14 mouse cellular contexts compared by ENCODE assay signal in genomic region chr17:71264739-71265138, GRCm38 (mm10). TPM values are rescaled to one million over a fixed set of nuclear protein-coding genes. Genes with fewer than 3 reads are reported as not detected.
DNase-seq lines count a peak whose midpoint lies in the region; ATAC-seq lines count a peak whose summit lies in the region.
"Had no signal": no experiment of that assay in that cellular context is flagged by ENCODE, and none has a peak within 500 bp of the region (broad histone marks: within the 10 kb centered on the region; RNA-seq: fewer than 3 reads in every experiment).

No protein-coding gene starts in this region.

- no peak overlapping the region for H3K4me2 ChIP-seq in embryonic facial prominence, embryonic 13.5 days
- H3K4me2 ChIP-seq in liver, embryonic 15.5 days: peak overlapping the region; percentile 53
- H3K4me2 ChIP-seq in kidney, embryonic 16.5 days (replicated peaks; ENCODE audit: low read depth, low read length): no peak overlapping the region
- H3K4me2 ChIP-seq: stomach, embryonic 15.5 days had no signal

- no peak for ATAC-seq in embryonic facial prominence, embryonic 13.5 days (ENCODE audit: insufficient number of reproducible peaks, insufficient read depth, low FRiP score, low TSS enrichment, low read depth)
- no peak for ATAC-seq in liver, embryonic 15.5 days (ENCODE audit: insufficient read depth)
- ATAC-seq in kidney, embryonic 16.5 days (ENCODE audit: low FRiP score, low TSS enrichment): no peak
- ATAC-seq: hindbrain, embryonic 16.5 days had no signal

- H3K4me3 ChIP-seq in embryonic facial prominence, embryonic 13.5 days: no peak overlapping the region
- H3K4me3 ChIP-seq in embryonic facial prominence, embryonic 10.5 days: no peak overlapping the region
- H3K4me3 ChIP-seq in liver, embryonic 15.5 days (replicated peaks): peak overlapping the region; percentile 34
- no peak overlapping the region for H3K4me3 ChIP-seq in kidney, embryonic 16.5 days (ENCODE audit: low read length)
- H3K4me3 ChIP-seq: forebrain, embryonic 10.5 days; stomach, embryonic 15.5 days had no signal

- H3K27me3 ChIP-seq in embryonic facial prominence, embryonic 13.5 days: no peaks in the 10 kb centered on the region
- H3K27me3 ChIP-seq in embryonic facial prominence, embryonic 10.5 days (replicated peaks; ENCODE audit: low read depth, poor library complexity, severe bottlenecking): no peaks in the 10 kb centered on the region
- no peaks in the 10 kb centered on the region for H3K27me3 ChIP-seq in liver, embryonic 15.5 days
- no peaks in the 10 kb centered on the region for H3K27me3 ChIP-seq in kidney, embryonic 16.5 days (ENCODE audit: insufficient read depth, low read length)
- H3K27me3 ChIP-seq: stomach, embryonic 15.5 days had no signal

- peaks cover 12% of the 10 kb centered on the region for H3K4me1 ChIP-seq in embryonic facial prominence, embryonic 13.5 days
- H3K4me1 ChIP-seq in embryonic facial prominence, embryonic 10.5 days: peaks cover 10% of the 10 kb centered on the region
- peaks cover 98% of the 10 kb centered on the region for H3K4me1 ChIP-seq in liver, embryonic 15.5 days (replicated peaks)
- H3K4me1 ChIP-seq in kidney, embryonic 16.5 days (ENCODE audit: insufficient read depth, low read length): peaks cover 4% of the 10 kb centered on the region; the same call in 1 of the 2 replicates
- H3K4me1 ChIP-seq: stomach, embryonic 15.5 days had no signal

- no peak overlapping the region for H3K9ac ChIP-seq in embryonic facial prominence, embryonic 13.5 days
- H3K9ac ChIP-seq in liver, embryonic 15.5 days: peak overlapping the region; percentile 26; the same call in 1 of the 2 replicates
- no peak overlapping the region for H3K9ac ChIP-seq in kidney, embryonic 16.5 days (replicated peaks; ENCODE audit: low read length)
- H3K9ac ChIP-seq: stomach, embryonic 15.5 days had no signal

- no peak for DNase-seq in embryonic facial prominence, embryonic 10.5 days (ENCODE audit: low spot score)
- DNase-seq in lung, postnatal 36 days: peak; percentile 35
- DNase-seq in lung, adult 18-20 months: no peak
- no peak for DNase-seq in right cerebral cortex, postnatal 14 days
- no peak for DNase-seq in left cerebral cortex, adult 8-10 months (ENCODE audit: low spot score in 2 of 2)
- DNase-seq: cerebellum, adult 2 months; layer of hippocampus, adult 9-11 months; left cerebral cortex, postnatal 4 days had no signal

- H3K9me3 ChIP-seq in embryonic facial prominence, embryonic 13.5 days: no peaks in the 10 kb centered on the region
- H3K9me3 ChIP-seq in embryonic facial prominence, embryonic 10.5 days: no peaks in the 10 kb centered on the region
- no peaks in the 10 kb centered on the region for H3K9me3 ChIP-seq in liver, embryonic 15.5 days (replicated peaks)
- no peaks in the 10 kb centered on the region for H3K9me3 ChIP-seq in kidney, embryonic 16.5 days (ENCODE audit: low read length)
- H3K9me3 ChIP-seq: forebrain, embryonic 10.5 days; stomach, embryonic 15.5 days had no signal

- WGBS in embryonic facial prominence, embryonic 13.5 days: 61% methylated on average over 4 of the region's 4 CpGs
- WGBS in embryonic facial prominence, embryonic 10.5 days: 82% methylated on average over 4 of the region's 4 CpGs
- 18% methylated on average over 4 of the region's 4 CpGs for WGBS in liver, embryonic 15.5 days (ENCODE audit: insufficient replicate concordance)
- WGBS in kidney, embryonic 16.5 days: 55% methylated on average over 4 of the region's 4 CpGs

- H3K27ac ChIP-seq in embryonic facial prominence, embryonic 13.5 days: peak overlapping the region; percentile 36; the same call in 1 of the 2 replicates
- H3K27ac ChIP-seq in embryonic facial prominence, embryonic 10.5 days (replicated peaks): no peak overlapping the region
- H3K27ac ChIP-seq in liver, embryonic 15.5 days (replicated peaks): peak overlapping the region; percentile 89
- H3K27ac ChIP-seq in kidney, embryonic 16.5 days (ENCODE audit: low read length): no peak overlapping the region
- H3K27ac ChIP-seq: forebrain, embryonic 10.5 days; stomach, embryonic 15.5 days had no signal

- no peaks in the 10 kb centered on the region for H3K36me3 ChIP-seq in embryonic facial prominence, embryonic 13.5 days
- 0 out of 2 replicates have a peak, but pooled peaks cover 4% of the 10 kb centered on the region for H3K36me3 ChIP-seq in embryonic facial prominence, embryonic 10.5 days (replicated peaks)
- no peaks in the 10 kb centered on the region for H3K36me3 ChIP-seq in liver, embryonic 15.5 days (replicated peaks)
- no peaks in the 10 kb centered on the region for H3K36me3 ChIP-seq in kidney, embryonic 16.5 days (ENCODE audit: insufficient read depth, low read length)
- H3K36me3 ChIP-seq: forebrain, embryonic 10.5 days; stomach, embryonic 15.5 days had no signal

RNA-seq across cellular contexts. Expression of gene Emilin2, which starts 47.0 kb away (rescaled TPM):
- 21.3 and 21.8 TPM in 2 replicates for polyA plus RNA-seq in embryonic facial prominence, embryonic 13.5 days (2015; fragmentation: Nextera tagmentation; extraction: Ambion mirVana)
- polyA plus RNA-seq in embryonic facial prominence, embryonic 10.5 days (2016; fragmentation: Nextera tagmentation; extraction: Ambion mirVana): 22.2 and 23.8 TPM in 2 replicates
- polyA plus RNA-seq in liver, embryonic 15.5 days (2015; fragmentation: Nextera tagmentation; extraction: Ambion mirVana): 23.9 and 29.7 TPM in 2 replicates
- total RNA-seq in left cerebral cortex, adult 8-10 months (2022): 1 to 10 TPM; 2.6 to 5.2 (median 3.7) TPM
- polyA plus RNA-seq in kidney, embryonic 16.5 days (2015; fragmentation: Nextera tagmentation; extraction: Ambion mirVana): 2.7 and 2.8 TPM in 2 replicates

Comparison
In these comparisons a context has a peak if more than half of its experiments do, and no peak if none do; other contexts are left out.
1. H3K27ac ChIP-seq: peak in embryonic facial prominence, embryonic 13.5 days (single experiment) and liver, embryonic 15.5 days (single experiment); none in embryonic facial prominence, embryonic 10.5 days (single experiment) and kidney, embryonic 16.5 days (single experiment).